Mouse (Mus musculus) MEL (cell line): ENCODE data around the gene Hoxc6. TPM values are rescaled to one million over a fixed set of nuclear protein-coding genes. Genes with fewer than 3 reads are reported as not detected.

Source experiments
- DNase-seq: peaks from one replicate; pipeline ENCODE4 v3.0.0; 2011; ENCODE audit warnings: low read depth, low spot score
- H3K27ac ChIP-seq: 2 replicates; pipeline ENCODE4 v1.5.1; 2012; ENCODE audit warnings: low read depth, mild to moderate bottlenecking, control low read depth, low read length, moderate library complexity; ENCODE audit not compliant: control insufficient read depth
- H3K27me3 ChIP-seq, 2 experiments: fragments of 150-350 bp in 1 of 2; sonication (generic) in 1 of 2; 2 replicates each; pipeline ENCODE4 v1.6.1; 2012; ENCODE audit warnings: low read length in 2 of 2, mild to moderate bottlenecking in 2 of 2, improper control_type of control experiment in 1 of 2, moderate library complexity in 1 of 2; ENCODE audit not compliant: insufficient read depth in 2 of 2, control insufficient read depth in 1 of 2
- H3K36me3 ChIP-seq, 2 experiments: 2 replicates each; pipeline ENCODE4 v1.6.1; 2012 to 2014; ENCODE audit warnings: low read length in 2 of 2, improper control_type of control experiment in 1 of 2, inconsistent platforms in 1 of 2, mild to moderate bottlenecking in 1 of 2; ENCODE audit not compliant: insufficient read depth in 2 of 2, control insufficient read depth in 1 of 2
- H3K4me1 ChIP-seq, 2 experiments: fragments of 150-350 bp in 1 of 2; sonication (generic) in 1 of 2; 2 replicates each; pipeline ENCODE4 v1.6.1; 2012; ENCODE audit warnings: low read length in 2 of 2, improper control_type of control experiment in 1 of 2, mild to moderate bottlenecking in 1 of 2; ENCODE audit not compliant: insufficient read depth in 2 of 2, control insufficient read depth in 1 of 2
- H3K4me3 ChIP-seq, 2 experiments: fragments of 150-350 bp in 1 of 2; sonication (generic) in 1 of 2; 2 replicates each; pipeline ENCODE4 v1.5.1; 2012; ENCODE audit warnings: low read depth in 2 of 2, low read length in 2 of 2, mild to moderate bottlenecking in 2 of 2, moderate library complexity in 2 of 2, control low read depth in 1 of 2, improper control_type of control experiment in 1 of 2; ENCODE audit not compliant: control insufficient read depth in 1 of 2, insufficient read depth in 1 of 2
- H3K79me2 ChIP-seq: 2 replicates; pipeline ENCODE4 v1.6.1; 2012; ENCODE audit warnings: mild to moderate bottlenecking, low read length, moderate library complexity; ENCODE audit not compliant: control insufficient read depth, poor library complexity, insufficient read depth
- H3K9ac ChIP-seq: 2 replicates; pipeline ENCODE4 v1.6.1; 2012; ENCODE audit warnings: low read depth, mild to moderate bottlenecking, control low read depth, low read length, moderate library complexity; ENCODE audit not compliant: control insufficient read depth, poor library complexity, severe bottlenecking
- H3K9me3 ChIP-seq: fragments of 150-350 bp; sonication (generic); replicated peaks from 2 replicates; pipeline ENCODE4 v1.6.1; 2012; ENCODE audit warnings: mild to moderate bottlenecking, low read length, improper control_type of control experiment, moderate library complexity; ENCODE audit not compliant: insufficient read depth
- BHLHE40 ChIP-seq: IDR thresholded peaks from 2 replicates; pipeline ENCODE4 v1.6.1; 2012; ENCODE audit warnings: low read depth, mild to moderate bottlenecking, inconsistent platforms, low read length, improper control_type of control experiment, borderline replicate concordance
- CHD1 ChIP-seq: IDR thresholded peaks from 2 replicates; pipeline ENCODE4 v1.6.1; 2012; ENCODE audit warnings: low read depth, mild to moderate bottlenecking, inconsistent platforms, low read length, improper control_type of control experiment
- CHD2 ChIP-seq: IDR thresholded peaks from 2 replicates; pipeline ENCODE4 v1.6.1; 2011; ENCODE audit warnings: low read length, improper control_type of control experiment
- E2F4 ChIP-seq: IDR thresholded peaks from 2 replicates; pipeline ENCODE4 v1.6.1; 2011; ENCODE audit warnings: low read depth, low read length, improper control_type of control experiment, borderline replicate concordance
- ELF1 ChIP-seq: IDR thresholded peaks from 2 replicates; pipeline ENCODE4 v1.6.1; 2014; ENCODE audit warnings: low read depth, mild to moderate bottlenecking, inconsistent platforms, low read length, improper control_type of control experiment, moderate library complexity
- ETS1 ChIP-seq: IDR thresholded peaks from 2 replicates; pipeline ENCODE4 v1.6.1; 2012; ENCODE audit warnings: low read depth, mild to moderate bottlenecking, inconsistent platforms, low read length, improper control_type of control experiment, moderate library complexity
- GATA1 ChIP-seq: IDR thresholded peaks from 2 replicates; pipeline ENCODE4 v1.6.1; 2011; ENCODE audit warnings: low read depth, low read length, improper control_type of control experiment
- HCFC1 ChIP-seq: IDR thresholded peaks from 2 replicates; pipeline ENCODE4 v1.6.1; 2012; ENCODE audit warnings: low read depth, mild to moderate bottlenecking, inconsistent platforms, low read length, improper control_type of control experiment, moderate library complexity
- JUND ChIP-seq: IDR thresholded peaks from 2 replicates; pipeline ENCODE4 v1.6.1; 2011; ENCODE audit warnings: low read depth, mild to moderate bottlenecking, improper control_type of control experiment, low read length
- KAT2A ChIP-seq: conservative IDR thresholded peaks from 2 replicates; pipeline ENCODE4 v1.6.1; 2012; ENCODE audit warnings: low read depth, low read length, improper control_type of control experiment, inconsistent platforms
- MAFK ChIP-seq: IDR thresholded peaks from 2 replicates; pipeline ENCODE4 v1.6.1; 2011; ENCODE audit warnings: low read depth, mild to moderate bottlenecking, low read length, improper control_type of control experiment, borderline replicate concordance
- MAX ChIP-seq: IDR thresholded peaks from 2 replicates; pipeline ENCODE4 v1.6.1; 2011; ENCODE audit warnings: low read length, improper control_type of control experiment
- MXI1 ChIP-seq: IDR thresholded peaks from 2 replicates; pipeline ENCODE4 v1.6.1; 2011; ENCODE audit warnings: mild to moderate bottlenecking, low read depth, low read length, improper control_type of control experiment
- MYC ChIP-seq: IDR thresholded peaks from 2 replicates; pipeline ENCODE4 v1.6.1; 2011; ENCODE audit warnings: low read depth, mild to moderate bottlenecking, low read length, improper control_type of control experiment, moderate library complexity
- NELFE ChIP-seq: IDR thresholded peaks from 2 replicates; pipeline ENCODE4 v1.6.1; 2011; ENCODE audit warnings: low read depth, low read length, improper control_type of control experiment
- NRF1 ChIP-seq: IDR thresholded peaks from 2 replicates; pipeline ENCODE4 v1.6.1; 2014; ENCODE audit warnings: low read depth, mild to moderate bottlenecking, inconsistent platforms, low read length, improper control_type of control experiment, moderate library complexity; ENCODE audit not compliant: poor library complexity, insufficient read depth, severe bottlenecking
- POLR2A ChIP-seq, 2 experiments: IDR thresholded peaks; 2 replicates each; pipeline ENCODE4 v1.6.1; 2011 to 2012; ENCODE audit warnings: low read length in 2 of 2, mild to moderate bottlenecking in 2 of 2, control low read depth in 1 of 2, improper control_type of control experiment in 1 of 2, low read depth in 1 of 2, moderate library complexity in 1 of 2; ENCODE audit not compliant: control insufficient read depth in 1 of 2, insufficient read depth in 1 of 2, poor library complexity in 1 of 2
- POLR2AphosphoS2 ChIP-seq: IDR thresholded peaks from 2 replicates; pipeline ENCODE4 v1.6.1; 2011; ENCODE audit warnings: low read length, improper control_type of control experiment
- POLR2AphosphoS5 ChIP-seq: IDR thresholded peaks from 2 replicates; pipeline ENCODE4 v1.6.1; 2012; ENCODE audit warnings: low read depth, borderline replicate concordance, mild to moderate bottlenecking, inconsistent platforms, low read length, moderate library complexity, mixed read lengths
- RAD21 ChIP-seq: IDR thresholded peaks from 2 replicates; pipeline ENCODE4 v1.6.1; 2011; ENCODE audit warnings: mild to moderate bottlenecking, low read depth, low read length, improper control_type of control experiment
- RCOR1 ChIP-seq: IDR thresholded peaks from 2 replicates; pipeline ENCODE4 v1.6.1; 2012; ENCODE audit warnings: low read depth, mild to moderate bottlenecking, inconsistent platforms, low read length, improper control_type of control experiment
- SIN3A ChIP-seq: IDR thresholded peaks from 2 replicates; pipeline ENCODE4 v1.6.1; 2012; ENCODE audit warnings: low read length, improper control_type of control experiment, inconsistent platforms
- SMC3 ChIP-seq: IDR thresholded peaks from 2 replicates; pipeline ENCODE4 v1.6.1; 2011; ENCODE audit warnings: low read depth, low read length, improper control_type of control experiment
- TAL1 ChIP-seq: IDR thresholded peaks from 2 replicates; pipeline ENCODE4 v1.6.1; 2012; ENCODE audit warnings: mild to moderate bottlenecking, inconsistent platforms, low read length, moderate library complexity, mixed read lengths
- TBP ChIP-seq: IDR thresholded peaks from 2 replicates; pipeline ENCODE4 v1.8.0; 2011; ENCODE audit warnings: low read depth, low read length, improper control_type of control experiment
- TCF12 ChIP-seq: IDR thresholded peaks from 2 replicates; pipeline ENCODE4 v1.6.1; 2014; ENCODE audit warnings: low read depth, mild to moderate bottlenecking, inconsistent platforms, low read length, improper control_type of control experiment, moderate library complexity
- UBTF ChIP-seq: IDR thresholded peaks from 2 replicates; pipeline ENCODE4 v1.6.1; 2012; ENCODE audit warnings: low read depth, mild to moderate bottlenecking, inconsistent platforms, low read length, improper control_type of control experiment, moderate library complexity, borderline replicate concordance; ENCODE audit not compliant: insufficient read depth
- USF1 ChIP-seq: IDR thresholded peaks from 2 replicates; pipeline ENCODE4 v1.6.1; 2014; ENCODE audit warnings: low read depth, mild to moderate bottlenecking, inconsistent platforms, low read length, improper control_type of control experiment, moderate library complexity
- USF2 ChIP-seq, 2 experiments: IDR thresholded peaks; 2 replicates each; pipeline ENCODE4 v1.6.1; 2011 to 2012; ENCODE audit warnings: improper control_type of control experiment in 2 of 2, low read length in 2 of 2, borderline replicate concordance in 1 of 2, inconsistent platforms in 1 of 2, low read depth in 1 of 2, mild to moderate bottlenecking in 1 of 2; ENCODE audit not compliant: insufficient read depth in 1 of 2
- ZC3H11A ChIP-seq: IDR thresholded peaks from 2 replicates; pipeline ENCODE4 v1.6.1; 2012; ENCODE audit warnings: low read depth, mild to moderate bottlenecking, inconsistent platforms, low read length, improper control_type of control experiment
- ZKSCAN1 ChIP-seq: IDR thresholded peaks from 2 replicates; pipeline ENCODE4 v1.6.1; 2012; ENCODE audit warnings: low read depth, mild to moderate bottlenecking, inconsistent platforms, low read length, improper control_type of control experiment, moderate library complexity
- ZMIZ1 ChIP-seq: IDR thresholded peaks from 2 replicates; pipeline ENCODE4 v1.6.1; 2012; ENCODE audit warnings: low read depth, mild to moderate bottlenecking, inconsistent platforms, low read length, improper control_type of control experiment, moderate library complexity
- polyA plus RNA-seq, 2 experiments: library from polyadenylated mRNA; stranded (reverse) in 1 of 2; unstranded in 1 of 2; fragments of >175 nt in 1 of 2; fragments of >200 nt in 1 of 2; gene quantifications; 2 replicates each; pipeline versions ENCODE4 v1.2.1 to v1.2.4; 2012; ENCODE audit warnings: low replicate concordance in 2 of 2, low read depth in 1 of 2; ENCODE audit not compliant: insufficient read length in 2 of 2, insufficient read depth in 1 of 2, missing spikeins in 1 of 2
- total RNA-seq: library from RNA; depleted of rRNA; stranded (reverse); fragments of 300-350 nt; gene quantifications from 2 replicates; pipeline ENCODE4 v1.2.3, GENCODE M21; 2012

Gene Hoxc6
- total and polyA plus RNA-seq, 3 experiments = 2.3 to 9.4 TPM; not detected in 1

- Histone ChIP-seq H3K79me2 (no peaks in the 10 kb centered on the region), H3K4me3 (no peak overlapping the region), H3K36me3 (peaks cover 0 to 8% of the 10 kb centered on the region in 2 experiments; a peak in 2 of 4 replicates), H3K9me3 (no peaks in the 10 kb centered on the region), H3K27ac (no peak overlapping the region), H3K4me1 (peaks cover 2 to 4% of the 10 kb centered on the region in 2 experiments), H3K27me3 (no peaks in the 10 kb centered on the region), H3K9ac (no peak overlapping the region)
- no peak for DNase-seq
- TF ChIP-seq MXI1 (no peak), GATA1 (no peak), CHD1 (no peak), SMC3 (no peak), NELFE (no peak), RCOR1 (no peak), USF2 (IDR thresholded peaks at IDR 0.05; ENCODE audit: borderline replicate concordance in 1 of 2, insufficient read depth in 1 of 2, low read depth in 1 of 2, low read length in 2 of 2) (no peak), ZMIZ1 (no peak), TBP (no peak), ZC3H11A (no peak), TCF12 (no peak), BHLHE40 (no peak), CHD2 (no peak), ETS1 (no peak), POLR2AphosphoS5 (no peak)
Measured at GRCm38 (mm10) chr15:103051670-103052069, 53.6 kb downstream of the Hoxc6 start.

DNA sequence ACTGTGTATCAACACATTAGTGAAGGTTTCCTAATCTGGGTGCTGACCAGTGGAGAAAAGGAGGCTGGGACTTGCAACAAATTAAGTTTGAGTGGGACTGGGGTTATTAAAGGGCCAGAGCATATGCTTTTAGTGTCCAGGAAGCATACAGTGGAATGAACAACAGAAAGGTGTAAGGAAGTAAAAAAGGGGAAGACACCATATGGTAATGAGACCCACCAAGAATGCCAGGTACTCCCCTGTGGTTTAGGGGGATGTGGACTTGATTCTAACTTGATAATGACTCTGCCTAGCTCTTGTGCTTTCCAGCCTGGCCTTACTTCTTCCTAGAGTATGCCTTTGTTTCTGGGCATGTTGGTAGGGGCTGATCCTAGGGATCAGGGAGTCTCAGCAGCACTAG, 55.2 kb downstream of the Hoxc6 start:
- Histone ChIP-seq H3K36me3 (peaks cover 0 to 8% of the 10 kb centered on the region in 2 experiments; a peak in 2 of 4 replicates), H3K27me3 (no peaks in the 10 kb centered on the region), H3K9ac (no peak overlapping the region), H3K4me1 (peaks cover 2 to 4% of the 10 kb centered on the region in 2 experiments), H3K9me3 (no peaks in the 10 kb centered on the region), H3K79me2 (no peaks in the 10 kb centered on the region), H3K4me3 (no peak overlapping the region), H3K27ac (no peak overlapping the region)
- peak; percentile 73 for DNase-seq
- TF ChIP-seq NELFE (no peak), SIN3A (0 out of 2 replicates have a peak, but pooled peaks have one; percentile 22), MAX (no peak), SMC3 (no peak), CHD1 (no peak), RCOR1 (0 out of 2 replicates have a peak, but pooled peaks have one; percentile 58), NRF1 (no peak), E2F4 (no peak), ETS1 (peak; percentile 38; the same call in 1 of the 2 replicates), TAL1 (no peak), TCF12 (no peak), GATA1 (no peak), USF1 (no peak), HCFC1 (no peak), POLR2AphosphoS5 (no peak), POLR2AphosphoS2 (no peak), MYC (no peak), POLR2A (IDR thresholded peaks at IDR 0.05; ENCODE audit: control insufficient read depth in 1 of 2, insufficient read depth in 1 of 2, low read depth in 1 of 2, low read length in 2 of 2, poor library complexity in 1 of 2) (no peak), MAFK (no peak), ELF1 (no peak), JUND (no peak), RAD21 (no peak), TBP (peak; percentile 93), ZKSCAN1 (no peak), KAT2A (no peak), UBTF (peak; percentile 91)
